Mouse (Mus musculus) spleen, adult 2 months (tissue): ENCODE results near the gene Fa2h.

Experiments used
- CTCF ChIP-seq: fragments of 200-500 bp; IDR thresholded peaks from 2 replicates; pipeline ENCODE4 v1.5.1; 2011; ENCODE audit warnings: mild to moderate bottlenecking, inconsistent platforms; ENCODE audit not compliant: insufficient read depth, insufficient read length, insufficient replicate concordance; ENCODE audit errors: extremely low read depth
- POLR2A ChIP-seq: fragments of 200-500 bp; IDR thresholded peaks from 2 replicates; pipeline ENCODE4 v1.6.1; 2011; ENCODE audit warnings: low read depth, low read length, inconsistent platforms

GRCm38 (mm10) chr8:111337311-111337889 is 56.2 kb downstream of the Fa2h start:
- TF ChIP-seq POLR2A (no peak), CTCF (no peak)
